Mouse (Mus musculus): ENCODE measurements around the gene Cacfd1.

DNA sequence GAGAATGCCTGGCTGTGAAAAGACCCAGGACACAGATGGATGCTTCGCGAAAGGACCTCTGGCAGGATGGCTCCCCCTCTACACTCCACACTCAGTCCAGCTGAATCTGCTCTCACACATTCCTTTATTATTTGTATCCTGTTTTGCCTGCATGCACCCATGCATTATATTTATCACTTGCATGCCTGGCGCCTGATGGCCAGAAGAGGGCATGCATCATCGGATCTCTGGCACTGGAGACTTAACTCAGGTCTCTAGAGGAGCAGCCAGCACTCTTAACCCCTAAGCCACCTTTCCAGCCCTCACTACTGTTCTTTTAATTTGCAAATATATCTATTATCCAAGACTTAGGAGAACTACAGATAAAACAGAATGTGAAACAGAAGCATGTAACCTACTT is 49.0 kb upstream of the Cacfd1 start:
- TF ChIP-seq POLR2A (IDR thresholded peaks at IDR 0.05; ENCODE audit: insufficient read length, low read depth) (no peak), USF1 (IDR thresholded peaks at IDR 0.05; ENCODE audit: low read depth) (no peak), SRF (IDR thresholded peaks at IDR 0.05; ENCODE audit: control insufficient read depth, insufficient read length, low read depth) (no peak), MAX (IDR thresholded peaks at IDR 0.05; ENCODE audit: low read depth) (no peak), MYOD1 (IDR thresholded peaks at IDR 0.05; ENCODE audit: control insufficient read depth in 1 of 3, insufficient read length in 2 of 3, low read depth in 2 of 3) (no peak), TCF12 (IDR thresholded peaks at IDR 0.05; ENCODE audit: insufficient read depth, poor library complexity, severe bottlenecking) (no peak), POLR2AphosphoS2 (IDR thresholded peaks at IDR 0.05; ENCODE audit: insufficient read length, low read depth) (no peak), MYOG (IDR thresholded peaks at IDR 0.05; ENCODE audit: control insufficient read depth in 1 of 3, insufficient read depth in 1 of 3, insufficient read length in 2 of 3, low read depth in 2 of 3) (no peak), E2F4 (IDR thresholded peaks at IDR 0.05; ENCODE audit: insufficient read depth) (no peak)

All from myocyte (in vitro differentiated cells).